Mouse (Mus musculus) urinary bladder, postnatal 36 days (tissue): ENCODE data around the gene Rgs9.
A peak's percentile ranks its signal among the peaks of the same experiment; 100 is the strongest.
"Not testable (repeated sequence)": the region's sequence is repeated elsewhere in the genome, so short reads cannot be mapped to it uniquely, and the experiment has no call there.

ENCODE experiments used
- DNase-seq, 2 experiments: peaks; one replicate each; pipeline ENCODE4 v3.0.0; 2022; ENCODE audit warnings: low spot score in 2 of 2, mixed read lengths in 1 of 2

Rgs9 gene

GRCm38 (mm10) chr11:109311885-109312605 is 14.1 kb upstream of the Rgs9 start:
- DNase-seq: peak; percentile 55 to 76

DNA sequence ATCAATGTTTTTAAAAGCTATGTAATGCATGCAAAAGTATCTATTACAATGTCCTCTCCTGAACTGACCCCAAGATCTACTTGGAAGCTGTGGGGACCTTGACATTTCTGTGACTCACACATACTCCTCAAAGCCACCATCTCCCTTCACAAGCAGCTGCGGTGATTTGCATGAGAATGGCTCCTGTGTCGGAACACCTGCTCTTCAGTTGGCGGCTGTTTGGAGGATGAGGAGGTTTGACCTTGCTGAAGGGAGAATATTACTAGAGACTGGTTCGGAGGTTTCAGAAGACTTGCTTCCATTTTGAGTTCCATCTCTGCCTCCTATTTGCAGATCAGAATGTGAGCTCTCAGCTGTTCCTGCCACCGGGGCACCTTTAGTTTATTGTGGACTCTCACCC is 7.8 kb upstream of the Rgs9 start:
- no peak for DNase-seq

GRCm38 (mm10) chr11:109302338-109302737 is 4.4 kb upstream of the Rgs9 start:
- peak in 1 of 2 experiments; percentile 36 for DNase-seq

- DNase-seq: no peak
These were observed 898 bp downstream of the Rgs9 start for GRCm38 (mm10) chr11:109297031-109297430.

- no peak for DNase-seq
These were observed 5.9 kb downstream of the Rgs9 start for GRCm38 (mm10) chr11:109292056-109292455.

- not testable (repeated sequence) for DNase-seq
These were observed 8.6 kb downstream of the Rgs9 start for GRCm38 (mm10) chr11:109289378-109289777.

DNA sequence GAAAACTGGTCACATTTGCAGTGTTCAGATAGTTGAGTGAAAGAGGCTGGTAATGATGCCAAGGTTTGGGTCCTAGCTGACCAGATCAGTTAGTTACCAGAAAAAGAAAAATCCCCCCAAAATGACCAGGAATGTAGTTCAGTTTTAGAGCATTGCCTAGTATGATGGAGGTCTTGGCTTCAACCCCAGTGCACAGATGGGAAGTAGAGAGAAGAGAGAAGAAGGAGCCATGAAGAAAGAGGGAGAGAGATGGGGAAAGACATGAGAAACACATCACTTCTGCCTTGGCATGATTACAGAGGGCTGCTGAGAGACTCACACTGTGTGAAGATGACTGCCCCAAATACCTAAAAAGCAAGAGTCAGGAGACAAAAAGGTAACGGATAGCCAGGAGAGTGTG is 13.1 kb downstream of the Rgs9 start:
- DNase-seq: no peak

- DNase-seq: no peak
These were observed 19.7 kb downstream of the Rgs9 start for GRCm38 (mm10) chr11:109278186-109278585.

GRCm38 (mm10) chr11:109271399-109271798 is 26.5 kb downstream of the Rgs9 start:
- no peak for DNase-seq

GRCm38 (mm10) chr11:109270366-109270765 is 27.6 kb downstream of the Rgs9 start:
- no peak for DNase-seq

DNA sequence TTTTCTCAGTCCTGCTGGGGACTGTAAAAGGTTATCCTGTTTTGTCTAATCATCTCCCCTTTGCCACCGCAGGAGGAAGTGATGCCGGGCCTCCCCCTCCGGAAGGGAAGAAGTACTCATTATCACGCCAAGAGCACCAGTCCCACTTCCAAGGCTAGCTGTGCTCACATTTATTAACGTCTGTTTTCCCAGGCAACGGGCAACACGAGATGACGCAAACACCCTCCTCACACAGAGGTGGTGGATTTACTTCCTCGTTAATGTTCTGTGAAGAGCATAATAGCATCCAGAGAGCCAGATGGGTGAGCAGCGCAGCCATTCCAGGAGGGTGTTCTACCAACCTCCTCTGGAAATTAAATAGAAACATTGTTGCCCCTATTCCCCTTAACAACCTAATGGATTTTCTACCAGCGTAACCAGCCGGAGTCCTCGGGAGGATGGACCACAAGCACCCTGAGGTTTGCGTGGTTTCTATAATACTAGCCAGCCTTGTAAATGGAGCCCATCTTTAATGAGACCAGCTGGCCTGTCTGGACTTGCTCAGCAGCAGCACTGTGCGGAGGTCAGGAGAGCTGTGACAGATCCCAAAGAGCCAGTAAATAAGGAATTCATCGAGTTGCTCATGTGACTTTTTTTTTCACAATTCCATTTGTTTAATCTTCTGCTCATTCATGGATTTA is 28.1 kb downstream of the Rgs9 start:
- DNase-seq: peak in 1 of 2 experiments; percentile 17

DNA sequence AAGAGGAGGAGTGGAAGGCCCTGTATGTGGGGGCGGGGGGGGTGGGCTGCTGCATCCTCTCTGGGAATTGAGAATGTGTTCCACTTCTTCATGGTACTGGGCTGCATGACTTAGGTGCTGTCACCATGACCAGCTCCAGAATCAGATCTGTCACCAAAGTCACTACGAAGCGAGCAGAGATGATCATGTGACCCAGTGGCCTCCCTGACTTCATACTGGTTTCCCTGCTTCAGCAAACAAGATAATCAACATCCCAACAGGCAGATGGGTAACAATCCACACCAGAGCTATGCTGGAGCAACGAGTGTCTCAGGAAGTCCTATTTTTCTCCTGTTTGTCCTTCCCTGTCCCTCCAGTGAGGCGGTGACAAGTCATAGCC is 28.7 kb downstream of the Rgs9 start:
- DNase-seq: no peak

DNA sequence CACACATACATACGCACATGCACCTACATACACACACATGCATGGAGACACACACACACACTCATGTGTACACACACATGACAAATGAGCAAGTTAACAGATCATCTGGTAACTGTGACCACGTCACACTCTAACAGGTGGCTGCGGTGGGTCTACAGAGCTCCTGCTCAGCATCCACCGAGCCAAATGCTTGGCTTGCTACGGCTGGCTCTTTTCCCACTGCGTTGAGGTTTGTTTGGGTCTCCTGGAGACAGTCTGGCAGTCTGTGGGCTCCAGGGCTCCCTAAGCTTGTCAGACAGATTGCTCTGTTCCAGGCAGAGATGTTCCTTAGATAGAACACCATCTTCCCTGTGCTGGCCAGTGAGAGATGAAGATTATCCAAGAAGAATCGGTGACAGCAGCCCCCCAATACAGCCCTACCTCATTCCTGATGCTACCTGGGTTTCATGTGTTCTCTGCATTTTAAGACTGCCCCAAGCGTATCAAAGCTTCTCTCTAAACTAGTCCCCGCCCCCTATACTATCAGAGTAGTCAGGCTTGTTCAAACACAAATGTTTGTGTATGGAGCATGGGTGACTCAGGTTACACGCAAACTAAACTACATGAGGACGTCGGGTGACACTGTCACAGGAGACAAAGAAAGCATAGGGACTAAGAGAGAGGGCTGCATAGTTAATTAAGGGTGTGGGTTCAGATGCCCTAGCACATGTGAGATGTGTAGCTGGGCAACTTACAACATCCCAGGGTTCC is 31.6 kb downstream of the Rgs9 start:
- DNase-seq: peak in 1 of 2 experiments; percentile 8

- no peak for DNase-seq
These were observed 33.7 kb downstream of the Rgs9 start for GRCm38 (mm10) chr11:109264159-109264768.

GRCm38 (mm10) chr11:109260561-109260960 is 37.4 kb downstream of the Rgs9 start:
- no peak for DNase-seq

DNA sequence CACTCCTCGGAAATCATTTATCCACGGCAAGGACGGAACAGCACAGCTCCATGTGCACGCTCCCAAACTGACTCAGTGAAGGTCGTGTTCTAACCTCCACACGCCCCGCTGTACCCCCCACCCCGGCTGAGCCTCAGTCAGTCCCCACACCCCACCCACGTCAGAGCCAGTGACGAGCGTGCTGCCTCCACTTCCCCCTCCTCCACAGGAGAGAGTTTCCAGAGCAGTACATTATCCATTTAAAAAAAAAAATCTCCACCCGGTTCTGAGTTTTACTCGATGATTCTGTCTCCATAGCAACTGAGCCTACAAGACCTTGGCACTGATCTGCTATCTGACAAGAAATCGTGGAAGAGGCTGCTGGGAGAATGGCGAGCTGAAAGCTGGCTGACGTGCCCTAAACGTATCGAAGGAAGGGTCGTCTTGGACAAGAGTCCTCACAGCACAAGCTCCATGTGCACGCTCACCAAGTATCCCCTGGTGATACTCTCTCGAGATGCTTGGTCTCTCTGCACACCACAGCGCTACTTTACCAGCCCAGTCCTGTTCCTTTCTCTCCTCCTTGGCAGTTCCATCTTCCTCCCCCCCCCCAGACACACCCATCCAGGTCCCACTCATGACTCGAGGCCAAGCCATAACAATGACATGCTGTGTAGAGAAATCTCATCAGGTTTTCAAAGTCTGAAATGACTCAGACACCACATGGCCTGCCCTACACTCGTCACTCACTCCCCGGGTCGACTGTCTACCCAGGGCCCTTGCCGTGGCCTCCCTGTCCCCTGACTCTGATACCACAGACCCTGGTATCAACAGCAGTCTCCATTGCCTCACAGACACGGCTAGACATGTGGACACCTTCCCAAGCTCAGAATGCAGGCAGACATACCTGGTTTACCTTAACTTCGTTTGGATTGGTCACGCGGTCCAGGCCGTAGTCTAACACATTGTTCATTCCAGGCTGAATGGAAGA is 38.7 kb downstream of the Rgs9 start:
- DNase-seq: no peak

GRCm38 (mm10) chr11:109257824-109258223 is 40.1 kb downstream of the Rgs9 start:
- DNase-seq: no peak

- peak in 1 of 2 experiments; percentile 26 for DNase-seq
These were observed 42.9 kb downstream of the Rgs9 start for GRCm38 (mm10) chr11:109255022-109255421.

GRCm38 (mm10) chr11:109252483-109252882 is 45.4 kb downstream of the Rgs9 start:
- DNase-seq: no peak

DNA sequence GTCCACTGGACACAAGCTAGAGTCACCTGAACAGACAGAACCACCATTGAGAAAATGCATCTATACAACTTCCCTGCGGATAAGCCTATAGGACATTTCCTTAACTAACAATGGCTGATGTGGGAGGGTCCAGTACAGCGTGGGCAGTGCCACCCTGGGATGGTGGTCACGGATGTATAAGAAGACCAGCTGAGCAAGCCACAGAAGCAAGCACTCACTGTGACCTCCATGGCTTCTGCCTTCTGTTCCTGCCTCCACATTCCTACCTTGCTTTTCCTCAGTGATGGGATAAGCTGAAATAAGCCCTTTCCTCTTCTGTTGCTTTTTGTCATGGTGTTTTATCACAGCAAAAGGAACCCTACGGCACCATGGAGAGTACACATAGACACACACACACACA is 47.4 kb downstream of the Rgs9 start:
- no peak for DNase-seq

DNA sequence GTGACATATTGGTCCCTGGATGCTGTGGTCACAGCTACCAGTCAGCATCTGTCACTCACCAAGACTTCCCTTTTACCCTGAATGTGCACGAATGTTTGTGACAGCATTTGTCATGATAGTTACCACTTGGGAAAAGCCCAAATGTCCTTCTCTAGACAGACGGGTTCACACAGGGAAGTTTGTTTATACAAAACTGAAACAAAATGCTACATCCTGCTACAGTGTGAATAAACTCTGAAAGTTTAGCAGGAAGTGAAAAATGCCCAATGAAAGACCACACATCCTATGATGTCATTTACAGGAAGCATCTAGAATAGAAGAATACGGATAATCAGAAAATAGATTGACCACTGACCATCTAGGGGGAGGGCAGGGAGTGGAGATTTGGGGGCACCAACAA is 51.0 kb downstream of the Rgs9 start:
- no peak for DNase-seq
